ENCODE assay signal across 24 mouse cellular contexts in the genomic region with DNA sequence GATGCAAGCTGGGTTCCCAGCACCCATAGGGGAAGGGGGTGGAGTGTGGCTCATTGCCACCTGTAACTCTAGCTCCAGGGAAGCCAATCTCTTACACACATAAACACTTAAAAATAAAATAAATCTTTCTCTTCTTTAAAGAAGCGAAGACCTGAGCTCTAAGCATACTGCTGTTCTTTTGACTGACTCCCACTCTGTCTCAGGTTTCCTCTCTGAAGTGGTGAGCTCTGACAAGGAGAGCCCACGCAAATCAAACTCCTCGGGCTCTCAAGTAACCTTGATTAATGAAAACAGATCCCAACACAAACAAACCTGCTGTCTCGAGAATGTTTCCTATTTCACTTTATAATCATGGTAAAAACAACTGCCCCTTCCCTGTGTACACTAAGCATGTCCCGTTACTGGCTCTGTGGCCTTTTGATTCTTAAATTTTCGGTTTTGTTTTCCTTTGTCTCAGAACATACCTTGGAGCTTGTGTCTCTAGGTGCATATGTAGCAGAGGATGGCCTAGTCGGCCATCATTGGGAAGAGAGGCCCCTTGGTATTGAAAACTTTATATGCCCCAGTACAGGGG.
"Had no signal": no experiment of that assay in that cellular context is flagged by ENCODE, and none has a peak within 500 bp of the region (broad histone marks: within the 10 kb centered on the region; RNA-seq: fewer than 3 reads in every experiment).

No protein-coding gene starts in this region.

- H3K4me1 ChIP-seq: limb, embryonic 12.5 days; limb, embryonic 15.5 days; midbrain, embryonic 12.5 days; midbrain, embryonic 15.5 days; neural tube, embryonic 12.5 days; neural tube, embryonic 15.5 days had no signal

- H3K27ac ChIP-seq: left cerebral cortex, adult 2 months; limb, embryonic 12.5 days; limb, embryonic 15.5 days; liver, embryonic 14.5 days; macrophage; midbrain, embryonic 12.5 days; midbrain, embryonic 15.5 days; neural tube, embryonic 12.5 days; neural tube, embryonic 15.5 days; stomach, postnatal 0 days had no signal

- H3K9ac ChIP-seq: limb, embryonic 12.5 days; limb, embryonic 15.5 days; liver, embryonic 14.5 days; liver, postnatal 0 days; lung, embryonic 14.5 days; midbrain, embryonic 12.5 days; midbrain, embryonic 15.5 days; neural tube, embryonic 12.5 days; neural tube, embryonic 15.5 days had no signal

- H3K27me3 ChIP-seq: limb, embryonic 12.5 days; limb, embryonic 15.5 days; midbrain, embryonic 12.5 days; midbrain, embryonic 15.5 days; neural tube, embryonic 12.5 days; neural tube, embryonic 15.5 days had no signal

- H3K9me3 ChIP-seq: limb, embryonic 12.5 days; limb, embryonic 15.5 days; midbrain, embryonic 12.5 days; midbrain, embryonic 15.5 days; neural tube, embryonic 12.5 days; neural tube, embryonic 15.5 days had no signal

- DNase-seq: kidney, adult 8-10 months; kidney, postnatal 36 days; layer of hippocampus, postnatal 36 days; left cerebral cortex, postnatal 4 days; liver, postnatal 0 days; lung, embryonic 14.5 days; right cerebral cortex, adult 18-20 months; right cerebral cortex, postnatal 14 days; right cerebral cortex, postnatal 4 days; thymus, adult 2 months; thymus, postnatal 14 days; thymus, postnatal 4 days had no signal

- H3K36me3 ChIP-seq: limb, embryonic 12.5 days; limb, embryonic 15.5 days; midbrain, embryonic 12.5 days; midbrain, embryonic 15.5 days; neural tube, embryonic 12.5 days; neural tube, embryonic 15.5 days had no signal

- ATAC-seq: liver, postnatal 0 days; lung, postnatal 0 days; midbrain, embryonic 15.5 days had no signal

- H3K4me2 ChIP-seq: limb, embryonic 12.5 days; limb, embryonic 15.5 days; liver, embryonic 11.5 days; lung, embryonic 14.5 days; midbrain, embryonic 12.5 days; midbrain, embryonic 15.5 days; neural tube, embryonic 12.5 days; neural tube, embryonic 15.5 days had no signal

- H3K4me3 ChIP-seq: left cerebral cortex, adult 2 months; limb, embryonic 12.5 days; limb, embryonic 15.5 days; midbrain, embryonic 12.5 days; midbrain, embryonic 15.5 days; neural tube, embryonic 12.5 days; neural tube, embryonic 15.5 days had no signal
